Mouse (Mus musculus): ENCODE measurements at regions not wholly inside any gene's neighbourhood (a gene's known extent, or its start where the extent isn't known, plus 50 kb on each side); places are given as distances from the start of the nearest gene placed in this dataset.
A peak's percentile ranks its signal among the peaks of the same experiment; 100 is the strongest.

- Histone ChIP-seq H3K27me3 (no peaks in the 10 kb centered on the region), H3K36me3 (no peaks in the 10 kb centered on the region), H3K4me1 (replicated peaks) (peaks cover 42% of the 10 kb centered on the region), H3K4me3 (replicated peaks) (no peak overlapping the region), H3K9ac (replicated peaks) (no peak overlapping the region), H3K9me3 (no peaks in the 10 kb centered on the region), H3K4me2 (no peak overlapping the region), H3K27ac (peak overlapping the region; percentile 42; the same call in 1 of the 2 replicates)
- WGBS = 0% methylated on average over 2 of the region's 2 CpGs
- ATAC-seq (ENCODE audit: insufficient number of reproducible peaks, insufficient read depth, low FRiP score, low TSS enrichment, low read depth) = peak; percentile 81
Measured at GRCm38 (mm10) chr2:178854760-178855159, 424.4 kb downstream of the Cdh26 start.

GRCm38 (mm10) chr2:178862620-178863019 is 432.3 kb downstream of the Cdh26 start:
- H3K4me3 ChIP-seq (replicated peaks) = no peak overlapping the region
- H3K27me3 ChIP-seq = no peaks in the 10 kb centered on the region
- no peaks in the 10 kb centered on the region for H3K36me3 ChIP-seq
- no peak overlapping the region for H3K4me2 ChIP-seq
- H3K27ac ChIP-seq = no peak overlapping the region
- peaks cover 16% of the 10 kb centered on the region for H3K4me1 ChIP-seq (replicated peaks)
- no peak; the same call in 1 of the 2 replicates for ATAC-seq (ENCODE audit: insufficient number of reproducible peaks, insufficient read depth, low FRiP score, low TSS enrichment, low read depth)
- no peaks in the 10 kb centered on the region for H3K9me3 ChIP-seq
- H3K9ac ChIP-seq (replicated peaks) = no peak overlapping the region

- WGBS = 39% methylated on average over 3 of the region's 3 CpGs
- Histone ChIP-seq H3K27ac (no peak overlapping the region), H3K4me3 (replicated peaks) (no peak overlapping the region), H3K4me2 (no peak overlapping the region), H3K9me3 (no peaks in the 10 kb centered on the region), H3K27me3 (no peaks in the 10 kb centered on the region), H3K4me1 (replicated peaks) (no peaks in the 10 kb centered on the region), H3K9ac (replicated peaks) (no peak overlapping the region), H3K36me3 (no peaks in the 10 kb centered on the region)
- no peak for ATAC-seq (ENCODE audit: insufficient number of reproducible peaks, insufficient read depth, low FRiP score, low TSS enrichment, low read depth)
Measured at GRCm38 (mm10) chr2:178867086-178867485, 436.8 kb downstream of the Cdh26 start.

DNA sequence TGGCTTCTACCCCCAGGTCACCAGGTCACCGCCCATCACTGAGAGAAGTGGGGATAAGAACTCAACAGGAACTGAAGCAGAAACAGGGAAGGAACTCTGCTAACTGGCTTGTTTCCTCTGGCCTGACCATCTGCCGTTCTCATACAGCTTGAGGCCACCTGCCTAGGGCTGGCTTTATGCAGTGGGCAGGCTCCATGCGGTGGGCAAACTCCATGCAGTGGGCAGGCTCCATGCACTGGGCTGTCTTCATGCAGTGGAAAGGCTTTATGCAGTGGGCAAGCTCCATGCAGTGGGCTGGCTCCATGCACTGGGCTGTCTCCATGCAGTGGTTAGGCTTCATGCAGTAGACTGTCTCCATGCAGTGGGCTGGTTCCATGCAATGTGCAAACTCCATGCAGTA is 438.8 kb downstream of the Cdh26 start:
- H3K4me1 ChIP-seq (replicated peaks) = no peaks in the 10 kb centered on the region
- no peak overlapping the region for H3K27ac ChIP-seq
- no peaks in the 10 kb centered on the region for H3K27me3 ChIP-seq
- ATAC-seq (ENCODE audit: insufficient number of reproducible peaks, insufficient read depth, low FRiP score, low TSS enrichment, low read depth) = no peak
- WGBS = 84% methylated on average over 3 of the region's 3 CpGs
- H3K4me2 ChIP-seq = no peak overlapping the region
- no peak overlapping the region for H3K9ac ChIP-seq (replicated peaks)
- no peak overlapping the region for H3K4me3 ChIP-seq (replicated peaks)
- no peaks in the 10 kb centered on the region for H3K9me3 ChIP-seq
- H3K36me3 ChIP-seq = no peaks in the 10 kb centered on the region

- Histone ChIP-seq H3K36me3 (no peaks in the 10 kb centered on the region), H3K27me3 (no peaks in the 10 kb centered on the region), H3K4me3 (replicated peaks) (no peak overlapping the region), H3K9me3 (no peaks in the 10 kb centered on the region), H3K27ac (no peak overlapping the region), H3K9ac (replicated peaks) (no peak overlapping the region), H3K4me2 (no peak overlapping the region), H3K4me1 (replicated peaks) (no peaks in the 10 kb centered on the region)
- WGBS = 90% methylated on average over 12 of the region's 12 CpGs
- ATAC-seq (ENCODE audit: insufficient number of reproducible peaks, insufficient read depth, low FRiP score, low TSS enrichment, low read depth) = no peak
Measured at GRCm38 (mm10) chr2:178878436-178878835, 448.1 kb downstream of the Cdh26 start.

GRCm38 (mm10) chr2:178885686-178886085 is 455.4 kb downstream of the Cdh26 start:
- ATAC-seq (ENCODE audit: insufficient number of reproducible peaks, insufficient read depth, low FRiP score, low TSS enrichment, low read depth) = no peak
- WGBS = 55% methylated on average over 5 of the region's 5 CpGs
- Histone ChIP-seq H3K4me2 (no peak overlapping the region), H3K4me3 (replicated peaks) (no peak overlapping the region), H3K36me3 (no peaks in the 10 kb centered on the region), H3K4me1 (replicated peaks) (no peaks in the 10 kb centered on the region), H3K9me3 (no peaks in the 10 kb centered on the region), H3K27me3 (no peaks in the 10 kb centered on the region), H3K9ac (replicated peaks) (no peak overlapping the region), H3K27ac (no peak overlapping the region)

DNA sequence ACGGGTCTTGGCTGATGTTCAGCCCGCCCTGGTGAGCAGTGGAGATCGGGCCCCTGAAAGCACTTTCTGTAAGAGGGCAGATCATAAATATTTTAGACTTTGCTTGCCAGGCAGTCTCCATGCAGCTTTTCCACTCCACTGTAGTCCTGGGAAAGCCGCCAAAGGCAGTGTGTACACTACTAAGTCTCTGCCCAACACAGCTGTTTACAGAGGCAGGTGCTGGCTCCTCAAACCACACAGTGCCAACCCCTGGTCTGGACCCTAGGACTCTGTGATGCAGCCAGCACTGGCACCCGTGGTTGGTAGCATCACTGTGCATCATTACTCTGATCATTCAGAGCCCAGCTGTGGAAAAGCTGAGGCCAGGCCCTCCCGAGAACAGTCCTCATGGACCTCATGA is 458.4 kb downstream of the Cdh26 start:
- no peak overlapping the region for H3K9ac ChIP-seq (replicated peaks)
- WGBS = 73% methylated on average over 6 of the region's 6 CpGs
- no peak overlapping the region for H3K4me2 ChIP-seq
- no peaks in the 10 kb centered on the region for H3K9me3 ChIP-seq
- ATAC-seq (ENCODE audit: insufficient number of reproducible peaks, insufficient read depth, low FRiP score, low TSS enrichment, low read depth) = no peak
- no peak overlapping the region for H3K4me3 ChIP-seq (replicated peaks)
- H3K36me3 ChIP-seq = no peaks in the 10 kb centered on the region
- H3K27me3 ChIP-seq = no peaks in the 10 kb centered on the region
- H3K27ac ChIP-seq = no peak overlapping the region
- H3K4me1 ChIP-seq (replicated peaks) = no peaks in the 10 kb centered on the region

DNA sequence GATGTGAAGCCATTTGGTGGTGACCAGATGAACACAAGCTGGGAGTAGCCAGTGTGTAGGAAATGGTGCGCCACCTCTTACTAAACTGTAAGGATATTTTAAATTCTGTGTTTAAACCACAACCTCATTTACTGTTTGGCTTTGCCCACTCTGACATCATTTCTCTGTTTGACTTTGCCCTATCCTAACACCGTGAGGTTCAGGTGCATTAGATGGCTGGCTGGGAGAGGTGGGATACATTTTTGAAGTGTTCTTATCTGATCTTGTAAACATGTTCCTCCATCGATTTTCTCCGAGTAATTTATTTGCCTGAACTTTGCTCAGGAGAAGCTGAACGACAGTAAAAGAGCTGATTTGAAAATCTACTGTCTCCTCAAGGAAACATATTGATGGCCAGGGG is 472.1 kb downstream of the Cdh26 start:
- no peak overlapping the region for H3K4me3 ChIP-seq (replicated peaks)
- H3K9ac ChIP-seq (replicated peaks) = no peak overlapping the region
- H3K4me1 ChIP-seq (replicated peaks) = no peaks in the 10 kb centered on the region
- no peak overlapping the region for H3K4me2 ChIP-seq
- H3K27ac ChIP-seq = no peak overlapping the region
- WGBS = 85% methylated on average over 5 of the region's 5 CpGs
- ATAC-seq (ENCODE audit: insufficient number of reproducible peaks, insufficient read depth, low FRiP score, low TSS enrichment, low read depth) = no peak
- no peaks in the 10 kb centered on the region for H3K27me3 ChIP-seq
- H3K9me3 ChIP-seq = no peaks in the 10 kb centered on the region
- no peaks in the 10 kb centered on the region for H3K36me3 ChIP-seq

DNA sequence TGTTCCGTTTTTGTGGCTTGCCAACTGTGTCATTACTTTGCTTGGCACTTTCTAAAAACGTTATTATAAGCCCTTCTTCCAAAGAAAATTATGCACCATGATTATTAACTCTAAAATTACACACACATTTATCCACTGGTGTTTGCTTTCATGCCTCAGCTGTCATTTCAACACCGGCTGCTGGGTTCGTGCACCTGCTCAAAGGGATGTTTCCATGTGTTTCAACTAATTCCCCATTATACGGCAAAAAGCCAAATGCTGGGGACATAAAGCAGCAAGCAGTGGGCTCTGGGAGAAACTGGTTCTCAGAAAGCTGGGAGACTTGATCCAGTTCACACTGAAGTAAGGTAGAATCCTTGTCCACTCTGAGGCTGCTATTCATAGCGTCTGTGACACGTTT is 479.0 kb downstream of the Cdh26 start:
- WGBS = 77% methylated on average over 7 of the region's 7 CpGs
- Histone ChIP-seq H3K4me3 (replicated peaks) (no peak overlapping the region), H3K36me3 (no peaks in the 10 kb centered on the region), H3K27me3 (no peaks in the 10 kb centered on the region), H3K4me1 (replicated peaks) (peaks cover 16% of the 10 kb centered on the region), H3K9me3 (no peaks in the 10 kb centered on the region), H3K4me2 (no peak overlapping the region), H3K9ac (replicated peaks) (no peak overlapping the region), H3K27ac (no peak overlapping the region)
- ATAC-seq (ENCODE audit: insufficient number of reproducible peaks, insufficient read depth, low FRiP score, low TSS enrichment, low read depth) = no peak

GRCm38 (mm10) chr2:178911646-178912045 is 481.3 kb downstream of the Cdh26 start:
- 19% methylated on average over 3 of the region's 3 CpGs for WGBS
- peaks cover 16% of the 10 kb centered on the region for H3K4me1 ChIP-seq (replicated peaks)
- H3K36me3 ChIP-seq = no peaks in the 10 kb centered on the region
- H3K27me3 ChIP-seq = no peaks in the 10 kb centered on the region
- ATAC-seq (ENCODE audit: insufficient number of reproducible peaks, insufficient read depth, low FRiP score, low TSS enrichment, low read depth) = peak; percentile 90
- no peak overlapping the region for H3K4me3 ChIP-seq (replicated peaks)
- H3K4me2 ChIP-seq = no peak overlapping the region
- no peaks in the 10 kb centered on the region for H3K9me3 ChIP-seq
- no peak overlapping the region for H3K9ac ChIP-seq (replicated peaks)
- 0 out of 2 replicates have a peak overlapping the region, but pooled peaks have one; percentile 1 for H3K27ac ChIP-seq

GRCm38 (mm10) chr2:178916316-178917033 is 486.1 kb downstream of the Cdh26 start:
- no peaks in the 10 kb centered on the region for H3K27me3 ChIP-seq
- no peak for ATAC-seq (ENCODE audit: insufficient number of reproducible peaks, insufficient read depth, low FRiP score, low TSS enrichment, low read depth)
- WGBS = 79% methylated on average over 6 of the region's 6 CpGs
- H3K9ac ChIP-seq (replicated peaks) = no peak overlapping the region
- peaks cover 23% of the 10 kb centered on the region for H3K4me1 ChIP-seq (replicated peaks)
- no peak overlapping the region for H3K4me3 ChIP-seq (replicated peaks)
- no peaks in the 10 kb centered on the region for H3K9me3 ChIP-seq
- H3K4me2 ChIP-seq = no peak overlapping the region
- no peaks in the 10 kb centered on the region for H3K36me3 ChIP-seq
- H3K27ac ChIP-seq = no peak overlapping the region

DNA sequence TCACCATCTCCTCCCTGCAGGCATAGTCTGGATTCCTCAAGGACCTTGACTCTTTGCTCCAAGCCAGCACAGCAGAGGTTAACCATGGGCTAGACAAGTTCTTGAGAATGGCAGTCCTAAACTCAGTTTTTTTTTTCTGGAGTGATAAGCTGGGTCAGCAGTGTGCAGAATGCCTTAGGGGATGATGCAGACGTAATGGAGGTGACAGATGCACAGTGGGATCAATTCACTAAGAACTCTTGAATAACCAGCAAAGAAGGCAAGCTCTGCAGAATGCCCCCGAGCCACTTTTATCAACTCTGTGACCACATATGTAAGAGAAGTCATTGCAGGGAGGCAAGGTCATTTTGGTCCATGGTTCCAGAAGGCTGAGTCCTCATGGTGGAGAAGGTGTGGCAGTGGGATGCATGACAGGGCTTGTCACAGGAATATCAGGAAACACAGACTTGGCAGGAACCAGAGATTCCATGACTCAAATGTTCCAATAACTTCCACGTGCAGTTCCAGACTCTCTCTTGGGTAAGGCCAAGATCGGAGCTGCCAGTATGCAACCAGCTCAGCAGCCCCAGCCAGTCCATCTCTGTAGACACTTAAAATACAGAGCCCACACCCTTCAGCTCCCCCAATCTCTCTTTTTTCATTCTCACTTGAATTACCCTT is 494.3 kb downstream of the Cdh26 start:
- 81% methylated on average over 4 of the region's 4 CpGs for WGBS
- H3K36me3 ChIP-seq = no peaks in the 10 kb centered on the region
- no peak for ATAC-seq (ENCODE audit: insufficient number of reproducible peaks, insufficient read depth, low FRiP score, low TSS enrichment, low read depth)

More for the DNA sequence above, 494.3 kb downstream of the Cdh26 start:
- no peak overlapping the region for H3K4me3 ChIP-seq (replicated peaks)
- H3K27me3 ChIP-seq = no peaks in the 10 kb centered on the region
- peaks cover 17% of the 10 kb centered on the region; the same call in 1 of the 2 replicates for H3K4me1 ChIP-seq (replicated peaks)
- no peak overlapping the region for H3K9ac ChIP-seq (replicated peaks)
- H3K4me2 ChIP-seq = no peak overlapping the region
- no peaks in the 10 kb centered on the region for H3K9me3 ChIP-seq
- no peak overlapping the region for H3K27ac ChIP-seq

Measured in limb, embryonic 12.5 days (tissue).